Mouse (Mus musculus): ENCODE results near the gene Grik5.

Gene Grik5

DNA sequence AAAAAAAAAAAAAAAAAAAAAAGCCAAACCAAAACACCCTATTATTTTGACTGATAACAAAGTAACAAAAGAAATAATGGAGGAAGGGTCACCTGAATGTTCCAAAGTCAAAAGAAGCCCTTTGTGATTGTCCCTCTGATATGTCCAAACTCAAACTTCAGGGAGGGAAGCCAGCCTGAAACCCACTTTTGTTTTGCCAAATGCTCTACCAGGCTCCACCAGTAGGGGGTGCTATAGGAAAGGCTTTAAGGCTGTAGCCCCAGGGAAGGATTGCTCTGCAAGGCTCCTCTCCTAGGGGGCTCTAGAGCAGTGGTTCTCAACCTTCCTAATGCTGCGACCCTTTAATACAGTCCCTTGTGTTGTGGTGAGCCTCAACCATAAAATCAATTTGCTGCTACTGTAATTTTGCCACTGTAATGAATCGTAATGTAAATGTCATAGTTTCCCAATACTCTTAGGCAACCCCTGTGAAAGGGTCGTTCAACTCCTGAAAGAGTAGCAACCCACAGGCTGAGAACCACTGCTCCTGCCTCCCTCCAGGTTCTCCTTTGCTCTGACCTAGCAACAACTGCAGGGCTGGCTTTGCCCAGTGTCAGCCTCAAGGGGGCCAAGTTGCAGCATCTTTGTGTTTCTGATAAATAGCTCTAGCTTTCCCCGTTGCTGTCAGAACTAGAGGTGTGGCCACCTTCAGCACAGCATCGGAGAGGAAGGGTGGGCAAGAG, 42.0 kb downstream of the Grik5 start:
- DNase-seq, result peak; percentile 26

DNA sequence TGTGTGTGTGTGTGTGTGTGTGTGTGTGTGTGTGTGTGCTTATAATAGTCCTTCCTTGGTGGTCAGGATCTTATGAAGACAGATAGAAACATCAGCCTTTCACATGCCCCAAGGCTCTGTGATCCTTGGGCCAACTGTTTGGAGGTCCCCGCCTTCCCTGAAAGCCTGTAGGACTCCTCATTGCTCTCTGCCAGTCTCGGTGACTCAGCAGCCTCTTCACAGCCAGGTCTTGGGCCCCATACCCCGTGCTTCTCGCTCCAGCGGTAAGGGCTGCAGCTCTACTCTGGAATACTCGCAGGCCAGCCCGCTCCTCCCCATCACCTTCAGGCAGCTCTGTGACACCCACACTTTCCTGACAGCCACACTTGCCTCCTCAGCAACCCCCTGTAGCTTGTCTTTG, 45.7 kb downstream of the Grik5 start:
- no peak for DNase-seq

DNA sequence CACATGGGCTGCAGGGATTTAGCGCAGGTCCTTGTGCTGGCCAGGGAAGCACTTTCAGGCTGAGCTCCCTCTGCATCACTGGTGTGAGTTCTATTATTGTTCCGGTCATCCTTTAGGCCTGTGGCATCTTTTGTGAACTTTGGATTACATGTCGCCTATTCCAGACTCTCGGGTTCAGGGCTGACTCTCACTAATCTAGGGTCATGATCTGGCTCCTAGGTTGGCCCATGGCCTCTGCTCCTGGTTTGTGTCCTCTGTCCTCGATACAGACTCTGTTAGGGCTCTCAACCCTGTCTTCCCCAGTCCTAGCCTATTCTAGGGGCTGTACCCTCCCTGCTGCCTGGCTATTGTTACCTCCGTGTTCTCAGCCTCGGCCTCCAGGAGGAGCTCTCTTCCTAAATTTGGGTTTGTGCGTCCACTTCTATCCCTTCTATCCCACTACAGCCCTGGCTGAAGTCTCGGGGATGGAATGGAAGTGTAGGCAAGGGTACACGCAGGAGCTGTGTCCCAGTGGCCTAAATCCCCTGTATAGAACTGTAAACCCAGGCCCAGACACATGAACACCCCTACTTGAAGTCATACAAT, 46.2 kb downstream of the Grik5 start:
- no peak for DNase-seq

DNA sequence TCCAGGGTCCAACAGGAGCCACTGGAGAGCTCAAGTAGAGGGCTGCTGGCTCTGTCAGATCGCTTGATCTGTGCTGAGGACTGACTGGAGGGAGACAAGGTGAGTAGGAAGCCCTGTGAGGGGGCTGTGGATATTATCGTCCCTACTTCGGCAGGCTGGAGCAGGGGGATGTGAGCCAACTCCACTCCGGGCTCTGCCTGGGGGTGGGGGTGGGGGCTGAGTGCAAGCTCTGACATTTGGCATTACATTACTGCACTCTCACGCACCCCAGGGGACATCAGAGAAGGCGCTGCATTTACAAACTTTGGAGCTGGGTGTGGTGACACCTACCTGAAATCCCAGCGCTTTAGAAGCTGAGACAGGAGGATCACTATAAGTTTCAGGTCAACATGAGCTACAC, 60.6 kb downstream of the Grik5 start:
- no peak for DNase-seq

DNA sequence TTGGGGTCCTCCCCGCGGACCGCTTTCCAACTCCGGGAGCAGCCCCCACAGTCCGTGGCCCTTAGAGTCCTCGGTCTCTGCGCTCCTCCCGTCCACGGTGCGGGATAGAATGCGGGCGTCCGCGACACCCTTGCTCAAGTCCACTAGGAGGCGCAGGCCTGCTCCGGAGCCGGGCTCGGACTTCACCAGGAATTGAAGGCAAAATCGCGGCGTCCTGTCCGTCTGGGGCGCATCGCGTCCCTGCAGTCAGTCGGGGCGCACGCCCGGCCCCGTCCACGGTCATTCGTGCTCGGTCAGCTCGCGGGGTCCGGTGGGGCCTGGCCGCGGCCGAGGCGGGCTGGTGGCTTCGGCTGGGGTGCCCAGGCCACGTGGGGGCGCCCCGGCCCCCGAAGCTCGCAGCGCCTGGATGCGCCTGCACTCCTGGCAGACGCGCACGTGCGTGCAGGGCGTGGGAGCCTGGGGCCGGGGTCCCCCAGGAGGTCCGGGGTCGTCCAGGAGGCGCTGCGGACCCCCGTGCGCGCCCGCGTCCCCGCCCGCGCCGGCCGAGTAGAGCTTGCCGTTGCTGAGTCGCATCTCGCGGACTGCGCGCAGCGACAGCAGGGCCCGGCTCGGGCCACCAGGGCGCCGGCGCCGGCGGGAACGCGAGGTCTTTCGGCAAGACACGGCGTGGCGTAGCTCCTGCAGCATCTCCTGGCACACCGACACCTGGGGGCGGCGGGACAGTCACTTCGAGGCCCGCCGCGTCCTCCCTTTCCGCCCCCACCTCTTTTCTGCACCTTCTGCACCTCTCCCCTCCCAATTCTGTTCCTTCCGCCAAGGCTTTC, 61.8 kb downstream of the Grik5 start:
- DNase-seq, result no peak

GRCm38 (mm10) chr7:25009099-25009700, 62.9 kb downstream of the Grik5 start:
- DNase-seq, result no peak

GRCm38 (mm10) chr7:25008635-25009034, 63.5 kb downstream of the Grik5 start:
- peak; percentile 30 for DNase-seq

DNA sequence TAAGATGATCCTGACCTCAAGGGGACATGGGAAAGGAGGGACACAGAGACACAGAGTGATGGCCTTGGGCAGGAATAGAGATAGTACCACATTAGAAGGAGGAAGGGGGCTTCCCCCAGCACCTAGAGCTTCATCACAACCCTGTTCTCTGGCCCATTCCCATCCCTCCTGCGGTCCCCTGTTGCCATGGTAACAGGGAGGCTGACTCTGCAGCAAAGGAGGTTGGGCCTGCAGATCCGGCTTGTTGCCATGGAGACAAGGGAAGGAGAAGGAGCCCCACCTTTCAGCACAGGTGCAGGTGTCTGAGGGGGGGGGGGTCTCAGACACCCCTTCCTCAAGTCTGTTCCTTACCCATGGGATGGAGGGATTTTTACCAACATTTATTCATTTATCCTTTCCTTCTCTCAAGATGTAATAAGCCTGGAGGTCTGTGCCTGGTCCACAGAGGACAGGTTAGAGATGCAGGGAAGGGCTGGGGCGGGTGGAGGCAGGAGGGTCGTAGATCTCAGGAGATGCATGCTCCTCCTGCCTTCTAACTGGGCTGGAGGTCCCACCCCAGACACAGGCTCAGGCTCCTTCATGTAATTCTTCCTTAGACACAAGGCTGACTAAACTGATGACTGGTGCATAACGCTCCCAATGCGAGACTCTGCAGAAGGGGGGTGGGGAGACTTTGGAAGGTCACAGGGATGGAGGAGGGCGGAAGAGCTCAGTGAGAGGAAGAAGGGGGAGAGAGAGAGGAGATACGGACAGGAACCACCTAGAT, 64.4 kb downstream of the Grik5 start:
- DNase-seq, result no peak

DNA sequence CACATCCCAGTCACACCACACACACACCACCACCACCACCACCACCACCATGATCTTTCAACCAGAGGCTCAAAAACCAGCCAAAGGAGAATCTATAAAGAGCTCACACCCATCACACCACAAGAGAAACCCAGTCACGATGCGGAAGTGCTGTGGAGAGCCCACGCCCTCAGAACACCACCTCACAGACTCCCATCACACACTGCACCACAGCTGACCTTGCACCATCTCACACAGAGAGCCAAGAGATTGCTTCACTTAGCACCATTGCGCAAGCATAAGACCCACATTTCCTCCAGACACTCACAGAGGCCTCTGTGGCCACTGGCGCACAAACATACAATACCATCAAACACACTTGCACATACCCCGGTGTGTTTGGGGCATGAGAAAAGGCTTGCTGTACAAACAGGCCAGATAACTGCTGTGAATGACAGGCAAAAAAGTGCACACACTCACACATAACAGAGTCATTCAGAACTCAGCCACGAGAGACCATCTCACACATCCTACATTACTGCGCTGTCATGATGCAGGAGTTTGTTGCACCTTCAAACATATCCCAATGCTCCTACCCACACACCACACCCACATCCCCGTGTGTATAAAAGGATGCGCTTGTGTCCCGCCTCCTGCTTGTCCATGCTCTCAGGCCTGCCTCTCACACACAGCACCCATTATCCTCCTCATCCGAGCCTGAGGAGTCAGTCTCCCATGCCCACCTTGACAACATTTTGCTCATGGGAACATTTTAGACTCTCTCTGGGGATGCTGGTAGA, 65.4 kb downstream of the Grik5 start:
- no peak for DNase-seq

GRCm38 (mm10) chr7:25006171-25006570, 66.0 kb downstream of the Grik5 start:
- DNase-seq, result no peak

- DNase-seq, result no peak
Measured at GRCm38 (mm10) chr7:25005421-25006065, 66.6 kb downstream of the Grik5 start, which contains the start of gene Atp1a3. TSS of gene Atp1a3 (minus strand) at chr7:25005958.

DNA sequence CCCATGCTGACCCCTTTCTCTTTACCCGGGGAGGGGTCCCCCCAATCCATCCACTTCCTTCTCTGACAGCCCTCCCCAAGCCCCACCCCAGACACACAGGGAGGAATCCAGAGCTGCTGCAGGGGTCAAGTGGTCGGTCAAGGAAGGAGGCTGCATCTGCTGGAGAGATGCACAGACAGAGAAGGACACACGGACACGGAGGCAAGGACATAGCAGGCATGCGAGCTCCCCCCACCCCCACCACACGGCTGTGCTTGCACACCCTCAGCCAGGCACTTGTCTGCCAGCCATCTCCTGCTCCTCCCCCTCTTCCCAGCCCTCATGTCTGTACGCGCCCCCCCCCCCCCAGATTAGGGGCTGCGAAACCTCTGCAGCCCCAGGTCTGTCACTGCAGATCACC, 67.3 kb downstream of the Grik5 start:
- no peak for DNase-seq

DNA sequence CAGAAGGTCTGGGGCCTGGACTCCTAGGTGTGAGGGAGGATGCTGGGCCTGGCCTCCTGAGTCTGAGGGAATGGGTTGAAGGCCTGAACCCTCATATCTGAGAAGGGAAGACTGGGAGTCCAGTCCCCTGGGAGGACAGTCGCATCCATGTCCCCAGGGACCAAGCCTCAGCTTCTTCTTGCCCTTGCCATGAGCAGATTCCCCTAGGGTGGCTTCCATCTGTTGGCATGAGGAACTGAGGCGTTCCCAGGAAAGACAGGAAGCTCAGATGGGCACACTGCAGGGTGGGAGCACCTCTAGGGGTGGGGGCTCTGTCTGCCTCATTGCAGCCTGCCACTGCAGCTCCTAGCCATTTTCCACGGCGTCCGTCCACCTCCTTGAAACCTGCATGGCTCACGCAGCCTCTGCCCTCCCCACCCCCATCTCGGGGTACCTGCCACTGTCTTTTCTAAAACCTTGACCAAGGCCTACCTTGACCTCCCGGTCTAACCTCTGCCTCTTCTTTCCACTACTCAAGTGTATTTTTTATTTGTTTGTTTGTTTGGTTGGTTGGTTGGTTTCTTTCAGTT, 68.2 kb downstream of the Grik5 start:
- no peak for DNase-seq

- DNase-seq, result no peak
Measured at GRCm38 (mm10) chr7:25003291-25003690, 68.9 kb downstream of the Grik5 start.

GRCm38 (mm10) chr7:25000711-25001110, 71.4 kb downstream of the Grik5 start:
- DNase-seq, result no peak

GRCm38 (mm10) chr7:25000211-25000610, 71.9 kb downstream of the Grik5 start:
- DNase-seq, result no peak

DNA sequence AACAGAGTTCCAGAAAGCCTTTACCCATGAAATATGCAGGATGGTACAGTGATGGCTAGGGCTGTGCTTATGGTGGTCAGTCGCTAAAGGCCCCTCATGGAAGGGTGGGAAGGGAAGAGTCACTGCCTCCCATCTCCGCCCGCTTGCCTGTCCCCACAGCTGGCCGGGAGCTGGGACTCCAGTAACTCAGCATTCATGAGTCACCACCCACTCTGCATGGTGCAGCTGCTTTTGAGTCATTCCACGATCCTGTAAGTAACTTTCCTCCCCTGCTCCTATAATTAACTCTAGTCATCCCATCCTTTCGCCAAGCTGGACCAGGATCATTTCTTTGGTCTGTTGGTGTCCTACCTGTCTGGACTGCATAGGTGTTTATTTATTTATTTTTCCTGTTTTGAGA, 79.1 kb downstream of the Grik5 start:
- DNase-seq, result no peak

- no peak for DNase-seq
Measured at GRCm38 (mm10) chr7:24990478-24990877, 81.7 kb downstream of the Grik5 start.

DNA sequence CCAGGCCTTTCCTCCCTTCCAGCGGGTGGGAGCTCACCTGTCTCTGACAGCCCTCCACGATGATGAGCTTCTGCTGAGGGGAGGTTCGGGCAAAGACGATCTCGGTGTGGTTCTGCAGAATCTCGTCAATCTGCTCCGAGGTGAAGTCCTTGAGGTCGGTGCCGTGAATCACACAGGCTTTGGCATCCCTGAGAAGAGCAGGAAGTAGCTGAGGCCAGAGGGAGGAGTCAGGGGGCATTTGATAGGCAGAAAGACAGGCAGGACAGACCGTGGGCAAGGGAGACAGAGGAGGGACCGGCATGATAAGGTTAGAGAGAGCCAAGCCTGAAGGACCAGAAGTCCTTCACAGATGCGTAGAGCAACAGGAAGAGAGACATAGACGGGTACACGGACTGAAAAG, 84.2 kb downstream of the Grik5 start:
- no peak for DNase-seq

- DNase-seq, result no peak
Measured at GRCm38 (mm10) chr7:24985799-24986198, 86.3 kb downstream of the Grik5 start.

DNA sequence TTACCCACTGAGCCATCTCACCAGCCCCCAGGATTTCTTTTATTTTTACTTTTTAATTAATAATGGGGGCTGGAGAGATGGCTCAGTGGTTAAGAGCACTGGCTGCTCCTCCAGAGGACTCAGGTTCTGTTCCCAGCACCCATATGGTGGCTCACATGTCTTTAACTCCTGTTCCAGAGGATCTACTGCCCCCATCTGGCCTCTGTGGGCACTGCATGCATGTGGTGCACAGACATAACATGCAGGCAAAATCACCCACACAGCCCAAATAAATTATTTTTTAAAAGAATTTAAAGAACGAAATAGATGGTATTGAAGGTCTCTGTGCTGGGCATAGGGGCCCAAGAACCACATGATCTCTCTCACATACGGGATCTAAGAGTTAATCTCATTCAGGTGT, 87.8 kb downstream of the Grik5 start:
- no peak for DNase-seq
